Mouse (Mus musculus) megakaryocyte, embryonic 14.5 days (primary cell): ENCODE data around the gene Zfand3. TPM values are rescaled to one million over a fixed set of nuclear protein-coding genes. Genes with fewer than 3 reads are reported as not detected.

ENCODE experiments used
- H3K27me3 ChIP-seq: replicated peaks from 2 replicates; pipeline ENCODE3; 2012; ENCODE audit warnings: inconsistent platforms
- H3K36me3 ChIP-seq: replicated peaks from 2 replicates; pipeline ENCODE3; 2012; ENCODE audit warnings: low read length, inconsistent platforms, mixed read lengths
- H3K4me1 ChIP-seq: 2 replicates; pipeline ENCODE4 v1.6.1; 2012; ENCODE audit warnings: inconsistent platforms
- H3K4me3 ChIP-seq: replicated peaks from 2 replicates; pipeline ENCODE3; 2012; ENCODE audit warnings: moderate library complexity, mild to moderate bottlenecking, inconsistent platforms
- H3K9me3 ChIP-seq: 2 replicates; pipeline ENCODE4 v1.6.1; 2012; ENCODE audit warnings: inconsistent platforms
- FLI1 ChIP-seq: IDR thresholded peaks from 2 replicates; pipeline ENCODE4 v1.6.1; 2012; ENCODE audit warnings: low read length, inconsistent platforms, mixed read lengths
- GATA1 ChIP-seq: IDR thresholded peaks from 3 replicates; pipeline ENCODE4 v1.6.1; 2012; ENCODE audit warnings: mixed read lengths, low read length, inconsistent platforms, borderline replicate concordance
- polyA plus RNA-seq: library from polyadenylated mRNA; stranded (reverse); fragments of >175 nt; gene quantifications from 2 replicates; pipeline ENCODE4 v1.2.3, GENCODE M21; 2012; ENCODE audit warnings: low replicate concordance; ENCODE audit not compliant: insufficient read depth

Gene Zfand3
- polyA plus RNA-seq, 1 experiment = 157 TPM

DNA sequence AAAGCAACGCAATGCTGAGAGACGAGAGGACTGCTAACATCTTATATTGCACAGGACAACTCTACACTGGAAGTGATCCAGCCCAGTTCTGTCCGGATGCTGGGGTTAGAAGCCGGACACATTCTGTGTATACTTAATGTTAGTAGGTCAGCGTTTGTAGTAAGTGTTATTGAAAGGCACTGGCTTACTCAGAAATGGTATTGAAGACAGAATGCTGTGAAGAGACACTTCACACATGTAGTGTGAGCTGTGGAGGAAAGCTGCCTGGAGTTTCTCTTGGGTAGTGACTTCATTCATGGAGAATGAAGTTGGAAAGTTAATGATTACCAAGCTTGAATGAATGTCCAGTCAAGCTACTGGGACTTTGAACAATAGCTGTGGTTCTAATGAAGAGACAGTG lies 132.2 kb downstream of the Zfand3 start:
- Histone ChIP-seq H3K4me1 (peaks cover 35% of the 10 kb centered on the region), H3K27me3 (no peaks in the 10 kb centered on the region), H3K36me3 (peaks cover 56% of the 10 kb centered on the region), H3K9me3 (no peaks in the 10 kb centered on the region), H3K4me3 (no peak overlapping the region)
- no peak for TF ChIP-seq GATA1
- no peak for TF ChIP-seq FLI1

DNA sequence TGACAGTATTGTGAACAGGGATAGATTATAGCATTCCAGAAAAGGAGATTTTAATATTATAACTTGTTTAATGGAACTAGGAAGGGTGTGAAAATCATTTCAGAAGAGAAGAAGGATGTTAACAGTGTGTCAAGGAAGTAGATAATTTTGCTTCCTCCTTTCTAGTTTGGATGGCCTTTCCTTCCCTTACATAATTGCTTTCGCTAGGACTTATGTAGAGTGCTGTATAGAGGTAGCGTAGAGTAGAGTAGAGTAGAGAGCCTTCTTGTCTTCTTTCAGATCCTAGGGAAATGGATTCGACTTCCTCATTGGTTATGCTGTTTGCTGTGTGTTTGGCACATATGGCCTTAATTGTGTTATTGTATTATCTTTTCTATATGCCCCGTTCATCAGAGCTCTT lies 132.6 kb downstream of the Zfand3 start:
- TF ChIP-seq FLI1 (no peak), GATA1 (no peak)
- no peaks in the 10 kb centered on the region for H3K9me3 ChIP-seq

DNA sequence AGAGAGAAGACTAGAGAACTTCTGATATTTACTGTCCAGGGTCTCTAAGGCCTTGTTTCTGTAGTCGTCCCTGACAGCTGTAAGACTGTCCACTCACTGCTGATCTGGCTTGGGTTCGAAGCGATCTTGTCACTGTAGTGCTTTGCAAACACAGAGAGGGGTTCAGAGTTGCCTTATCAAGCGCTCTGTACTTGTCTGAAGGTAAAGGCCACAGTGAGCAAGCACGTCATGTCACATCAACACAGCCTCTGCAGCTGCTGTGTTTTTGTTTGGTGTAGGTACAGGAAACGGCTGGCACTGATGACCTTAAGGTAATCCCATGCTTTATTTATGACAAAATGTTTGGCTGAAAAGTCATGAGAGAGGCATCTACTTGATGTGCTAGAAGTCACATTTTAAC lies 139.6 kb downstream of the Zfand3 start:
- Histone ChIP-seq H3K27me3 (no peaks in the 10 kb centered on the region), H3K4me3 (no peak overlapping the region), H3K4me1 (peaks cover 59% of the 10 kb centered on the region), H3K9me3 (no peaks in the 10 kb centered on the region), H3K36me3 (peaks cover 40% of the 10 kb centered on the region)
- TF ChIP-seq GATA1 (no peak), FLI1 (no peak)

More for the DNA sequence above, 132.6 kb downstream of the Zfand3 start:
- Histone ChIP-seq H3K4me1 (peaks cover 31% of the 10 kb centered on the region), H3K27me3 (no peaks in the 10 kb centered on the region), H3K36me3 (peaks cover 56% of the 10 kb centered on the region), H3K4me3 (no peak overlapping the region)

- Histone ChIP-seq H3K9me3 (no peaks in the 10 kb centered on the region), H3K4me1 (peaks cover 65% of the 10 kb centered on the region), H3K36me3 (peaks cover 39% of the 10 kb centered on the region), H3K4me3 (no peak overlapping the region), H3K27me3 (no peaks in the 10 kb centered on the region)
- TF ChIP-seq FLI1 (no peak), GATA1 (no peak)
These were observed 141.1 kb downstream of the Zfand3 start for GRCm38 (mm10) chr17:30145596-30146149.

DNA sequence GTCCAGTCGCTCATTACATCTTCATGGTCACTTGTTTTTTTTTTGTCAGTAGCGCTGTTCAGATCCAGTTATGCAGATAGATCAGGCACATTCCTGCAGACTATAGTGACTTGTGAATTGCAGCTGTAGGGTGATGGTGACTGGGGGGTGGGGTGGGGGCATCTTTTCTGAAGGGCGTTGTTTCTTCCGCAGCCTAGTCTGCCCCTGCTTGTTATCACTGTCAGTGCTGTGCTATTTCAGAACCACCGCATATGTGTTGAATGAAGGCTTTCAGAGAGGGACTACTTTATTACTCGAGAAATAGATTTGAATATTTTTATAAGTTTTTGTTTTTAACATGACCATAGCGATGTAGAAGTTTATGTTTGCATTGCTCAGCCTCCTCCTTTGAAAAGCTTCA lies 142.0 kb downstream of the Zfand3 start:
- TF ChIP-seq FLI1 = no peak
- no peaks in the 10 kb centered on the region for H3K9me3 ChIP-seq
- H3K4me3 ChIP-seq = no peak overlapping the region

DNA sequence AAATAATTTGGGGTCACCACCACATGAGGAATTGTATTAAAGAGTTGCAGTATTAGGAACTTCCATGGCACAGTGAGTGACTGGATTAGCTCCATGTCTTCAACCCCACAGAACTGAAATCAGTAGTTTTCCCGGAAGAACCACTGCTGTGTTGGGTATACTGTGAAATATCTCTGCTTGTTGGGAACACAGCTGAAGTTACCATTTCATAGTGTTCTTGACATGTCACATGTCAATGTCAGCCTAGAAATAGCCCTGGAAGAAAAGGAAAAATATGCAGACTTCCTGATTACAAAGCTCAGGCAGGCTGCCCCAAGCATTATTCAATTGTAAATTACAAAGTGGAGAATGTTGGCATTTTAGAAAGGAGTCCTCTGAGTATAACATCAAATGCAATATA lies 143.4 kb downstream of the Zfand3 start:
- H3K9me3 ChIP-seq = no peaks in the 10 kb centered on the region
- no peak for TF ChIP-seq FLI1
- no peak for TF ChIP-seq GATA1
- H3K27me3 ChIP-seq = no peaks in the 10 kb centered on the region
- H3K4me3 ChIP-seq = no peak overlapping the region
- peaks cover 80% of the 10 kb centered on the region for H3K4me1 ChIP-seq
- H3K36me3 ChIP-seq = peaks cover 48% of the 10 kb centered on the region

More for the DNA sequence above, 142.0 kb downstream of the Zfand3 start:
- Histone ChIP-seq H3K4me1 (peaks cover 69% of the 10 kb centered on the region), H3K36me3 (peaks cover 42% of the 10 kb centered on the region), H3K27me3 (no peaks in the 10 kb centered on the region)

GRCm38 (mm10) chr17:30148320-30148719 lies 143.8 kb downstream of the Zfand3 start:
- TF ChIP-seq FLI1 (no peak), GATA1 (no peak)
- no peak overlapping the region for H3K4me3 ChIP-seq
- no peaks in the 10 kb centered on the region for H3K9me3 ChIP-seq
- H3K4me1 ChIP-seq = peaks cover 81% of the 10 kb centered on the region
- no peaks in the 10 kb centered on the region for H3K27me3 ChIP-seq
- peaks cover 48% of the 10 kb centered on the region for H3K36me3 ChIP-seq

DNA sequence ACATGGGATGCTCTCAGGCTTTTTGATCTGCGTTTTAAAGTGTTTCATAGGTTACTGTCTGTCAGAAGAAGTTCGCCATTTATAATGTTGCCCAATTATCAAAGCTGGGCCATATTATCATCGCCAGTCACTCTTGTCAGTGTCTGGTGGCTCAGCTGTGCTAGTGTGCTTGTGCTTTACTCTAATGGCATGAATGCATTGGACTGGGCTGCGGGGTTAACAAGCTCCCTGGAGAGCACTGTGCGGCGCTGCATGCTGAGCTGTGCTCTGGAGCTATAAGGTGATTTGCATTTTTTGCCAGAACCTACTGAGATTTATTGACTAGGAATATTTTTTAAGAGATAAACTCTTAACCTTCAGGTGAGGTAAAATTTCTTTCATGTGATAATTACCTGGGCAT lies 145.4 kb downstream of the Zfand3 start:
- Histone ChIP-seq H3K4me3 (no peak overlapping the region), H3K9me3 (no peaks in the 10 kb centered on the region), H3K27me3 (no peaks in the 10 kb centered on the region), H3K4me1 (peaks cover 72% of the 10 kb centered on the region), H3K36me3 (peaks cover 49% of the 10 kb centered on the region)
- TF ChIP-seq GATA1 (no peak), FLI1 (no peak)

- H3K27me3 ChIP-seq = no peaks in the 10 kb centered on the region
- peaks cover 52% of the 10 kb centered on the region for H3K4me1 ChIP-seq
- H3K4me3 ChIP-seq = no peak overlapping the region
- H3K36me3 ChIP-seq = peaks cover 65% of the 10 kb centered on the region
- TF ChIP-seq GATA1 (no peak), FLI1 (no peak)
- no peaks in the 10 kb centered on the region for H3K9me3 ChIP-seq
These were observed 149.6 kb downstream of the Zfand3 start for GRCm38 (mm10) chr17:30154144-30154543.

DNA sequence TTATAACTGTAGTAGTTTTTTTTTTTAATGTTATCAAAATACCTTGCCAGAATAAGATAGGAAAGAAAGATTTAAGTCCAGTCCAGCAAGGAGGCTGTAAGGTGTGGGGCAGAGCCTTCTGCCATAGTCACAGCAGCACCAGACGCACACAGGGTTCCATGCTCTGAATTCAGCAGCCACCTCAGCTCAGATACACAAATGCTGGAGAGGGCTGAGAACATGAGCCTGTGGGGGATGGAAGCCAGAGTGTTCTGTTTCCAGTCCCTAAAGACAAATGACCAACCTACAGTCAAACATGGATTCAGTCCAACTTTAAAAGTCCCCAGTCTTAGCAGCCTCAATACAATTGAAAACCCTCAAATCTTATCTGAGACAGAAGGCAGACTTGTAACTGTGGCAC lies 150.3 kb downstream of the Zfand3 start:
- peaks cover 61% of the 10 kb centered on the region for H3K36me3 ChIP-seq

More for the DNA sequence above, 150.3 kb downstream of the Zfand3 start:
- Histone ChIP-seq H3K27me3 (no peaks in the 10 kb centered on the region), H3K4me1 (peaks cover 49% of the 10 kb centered on the region), H3K9me3 (no peaks in the 10 kb centered on the region), H3K4me3 (no peak overlapping the region)
- no peak for TF ChIP-seq GATA1
- TF ChIP-seq FLI1 = no peak
